Mouse (Mus musculus) stomach, embryonic 14.5 days (tissue): ENCODE results near the gene Dst. TPM values are rescaled to one million over a fixed set of nuclear protein-coding genes. Genes with fewer than 3 reads are reported as not detected.
A peak's percentile ranks its signal among the peaks of the same experiment; 100 is the strongest.

Source experiments
- ATAC-seq: fragments of 200-750 bp; cut with Nextera tagmentation; 2 replicates; pipeline ENCODE4 v1.8.0; 2017; ENCODE audit warnings: low read depth, moderate TSS enrichment; ENCODE audit not compliant: insufficient number of reproducible peaks, insufficient read depth, low FRiP score
- H3K27ac ChIP-seq: fragments of 300-500 bp; sonication (generic); 2 replicates; pipeline ENCODE4 v1.5.1; 2014; ENCODE audit warnings: mild to moderate bottlenecking, low read length, moderate library complexity, mixed read lengths
- H3K27me3 ChIP-seq: fragments of 300-500 bp; sonication (generic); 2 replicates; pipeline ENCODE4 v1.6.1; 2014; ENCODE audit warnings: low read length, control low read depth, mixed read lengths; ENCODE audit not compliant: control insufficient read depth, insufficient read depth
- H3K36me3 ChIP-seq: fragments of 300-500 bp; sonication (generic); 2 replicates; pipeline ENCODE4 v1.6.1; 2014; ENCODE audit warnings: mild to moderate bottlenecking, control low read depth, low read length, moderate library complexity, mixed read lengths; ENCODE audit not compliant: control insufficient read depth, insufficient read depth
- H3K4me1 ChIP-seq: fragments of 300-500 bp; sonication (generic); 2 replicates; pipeline ENCODE4 v1.6.1; 2014; ENCODE audit warnings: low read length, control low read depth, mixed read lengths; ENCODE audit not compliant: control insufficient read depth, insufficient read depth
- H3K4me2 ChIP-seq: fragments of 300-500 bp; sonication (generic); replicated peaks from 2 replicates; pipeline ENCODE4 v1.6.1; 2014; ENCODE audit warnings: low read depth, low read length, control low read depth
- H3K4me3 ChIP-seq: fragments of 300-500 bp; sonication (generic); 2 replicates; pipeline ENCODE4 v1.5.1; 2014; ENCODE audit warnings: low read depth, low read length, control low read depth
- H3K9ac ChIP-seq: fragments of 300-500 bp; sonication (generic); replicated peaks from 2 replicates; pipeline ENCODE4 v1.6.1; 2014; ENCODE audit warnings: low read depth, mild to moderate bottlenecking, control low read depth, low read length, moderate library complexity, mixed read lengths
- H3K9me3 ChIP-seq: fragments of 300-500 bp; sonication (generic); 2 replicates; pipeline ENCODE4 v1.6.1; 2016; ENCODE audit warnings: low read depth, low read length, control low read depth; ENCODE audit not compliant: control insufficient read depth
- WGBS: fragments of 180-500 bp; shearing (Covaris S2); extraction: QIAGEN DNeasy Blood & Tissue Kit; methylation state at CpG from one replicate; pipeline ENCODE4 v1.1.7; 2014; 5-methylcytosine and 5-hydroxymethylcytosine counted together
- polyA plus RNA-seq: library from polyadenylated mRNA; unstranded; fragments of >200 nt; fragmentation: Nextera tagmentation; extraction: Ambion mirVana; gene quantifications from 2 replicates; pipeline ENCODE4 v1.2.1, GENCODE M21; 2014

Gene Dst
- polyA plus RNA-seq, 1 experiment from 2014 or later: 42.0 TPM

DNA sequence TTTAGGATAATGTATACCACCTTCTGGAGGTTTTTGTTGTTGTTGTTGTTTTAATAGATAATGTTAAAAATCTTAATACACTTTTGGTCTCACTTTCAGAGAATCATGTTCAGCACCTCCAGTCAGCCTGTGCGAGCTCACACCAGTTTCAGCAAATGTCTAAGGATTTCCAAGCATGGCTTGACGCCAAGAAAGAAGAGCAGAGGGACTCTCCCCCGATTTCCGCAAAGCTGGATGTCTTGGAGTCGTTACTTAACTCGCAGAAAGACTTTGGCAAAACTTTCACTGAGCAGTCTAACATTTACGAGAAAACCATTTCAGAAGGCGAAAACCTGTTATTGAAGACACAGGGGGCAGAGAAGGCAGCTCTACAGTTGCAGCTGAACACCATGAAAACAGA, 319.7 kb downstream of the Dst start:
- Histone ChIP-seq H3K4me3 (no peak overlapping the region), H3K27me3 (no peaks in the 10 kb centered on the region), H3K9me3 (no peaks in the 10 kb centered on the region), H3K4me2 (no peak overlapping the region), H3K27ac (no peak overlapping the region), H3K36me3 (no peaks in the 10 kb centered on the region; the same call in 1 of the 2 replicates), H3K4me1 (peaks cover 3% of the 10 kb centered on the region; the same call in 1 of the 2 replicates), H3K9ac (no peak overlapping the region)
- no peak for ATAC-seq
- 51% methylated on average over 8 of the region's 8 CpGs for WGBS

DNA sequence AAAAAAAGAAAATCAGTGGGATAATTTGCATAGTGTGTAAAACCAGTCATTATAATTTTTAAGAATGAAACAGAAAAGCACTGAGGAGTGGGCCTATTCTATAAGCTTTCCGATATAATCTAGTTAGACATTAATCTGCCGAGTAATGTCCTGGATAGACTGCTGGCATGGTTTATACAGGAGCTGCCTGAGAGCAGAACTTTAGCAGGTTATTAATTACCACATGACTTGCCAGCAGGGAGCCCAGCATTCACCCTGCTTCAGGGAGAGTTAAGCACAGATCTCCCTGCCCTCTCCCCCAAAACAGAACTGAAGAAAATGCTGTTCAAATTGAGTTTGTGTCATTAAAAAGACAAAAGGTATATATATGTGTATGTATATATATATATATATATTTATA, 323.0 kb downstream of the Dst start:
- no peak overlapping the region for H3K27ac ChIP-seq
- H3K9me3 ChIP-seq: no peaks in the 10 kb centered on the region
- no peak overlapping the region for H3K4me3 ChIP-seq
- no peaks in the 10 kb centered on the region for H3K27me3 ChIP-seq
- H3K4me1 ChIP-seq: peaks cover 3% of the 10 kb centered on the region; the same call in 1 of the 2 replicates
- H3K9ac ChIP-seq: no peak overlapping the region
- no peaks in the 10 kb centered on the region; the same call in 1 of the 2 replicates for H3K36me3 ChIP-seq
- H3K4me2 ChIP-seq: no peak overlapping the region
- no peak for ATAC-seq
- WGBS: 55% methylated on average over 2 of the region's 2 CpGs

DNA sequence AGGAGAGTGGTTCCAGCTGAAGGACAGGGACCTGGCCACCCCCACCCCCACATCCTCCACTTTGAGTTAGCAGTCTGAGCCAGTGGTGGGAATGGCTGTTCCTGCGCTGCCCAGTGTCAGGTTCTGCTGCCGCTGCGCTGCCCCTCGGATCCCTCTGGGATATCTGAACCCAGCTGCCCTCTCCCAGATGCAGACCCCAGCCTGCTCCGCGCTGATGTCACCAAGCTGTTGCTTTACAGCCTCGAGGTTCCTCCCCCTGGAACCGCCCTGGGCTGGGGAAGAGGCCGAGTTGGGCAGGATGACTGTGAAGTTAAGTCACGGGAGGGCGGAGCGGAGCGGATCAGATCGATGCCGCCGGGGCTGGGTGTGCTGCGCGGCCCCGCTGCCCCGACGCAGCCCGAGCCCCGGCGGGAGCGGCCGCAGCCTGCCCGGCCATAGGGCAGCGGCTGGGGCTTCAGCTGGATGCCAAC, 328.3 kb downstream of the Dst start:
- H3K4me1 ChIP-seq: peaks cover 18% of the 10 kb centered on the region; the same call in 1 of the 2 replicates
- ATAC-seq: peak; percentile 88
- no peaks in the 10 kb centered on the region for H3K36me3 ChIP-seq
- H3K9me3 ChIP-seq: no peaks in the 10 kb centered on the region
- peak overlapping the region; percentile 34; the same call in 1 of the 2 replicates for H3K27ac ChIP-seq
- H3K4me2 ChIP-seq: peak overlapping the region; percentile 64
- peak overlapping the region; percentile 39; the same call in 1 of the 2 replicates for H3K9ac ChIP-seq
- no peaks in the 10 kb centered on the region for H3K27me3 ChIP-seq
- peak overlapping the region; percentile 46 for H3K4me3 ChIP-seq
- under 1% methylated on average over 28 of the region's 28 CpGs for WGBS

DNA sequence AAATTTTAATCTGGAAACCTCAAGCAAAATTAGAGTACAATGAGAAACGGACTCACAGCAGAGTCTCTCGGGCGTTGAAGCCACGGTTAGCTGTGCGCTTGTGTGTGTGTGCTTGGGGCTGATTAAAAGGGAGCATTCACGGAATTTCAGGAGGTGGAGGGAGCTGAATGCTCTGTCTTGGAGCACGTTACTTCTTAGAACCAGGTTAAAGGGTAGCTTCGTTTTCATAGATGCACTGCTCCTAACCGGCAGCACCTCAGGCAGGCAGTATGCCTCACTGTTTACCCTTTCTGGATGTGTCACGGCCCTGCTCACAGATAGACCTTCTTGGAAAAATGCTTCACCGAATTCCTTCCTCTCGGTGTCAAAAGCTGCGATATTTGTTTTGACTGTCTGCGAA, 329.2 kb downstream of the Dst start:
- Histone ChIP-seq H3K4me1 (peaks cover 18% of the 10 kb centered on the region; the same call in 1 of the 2 replicates), H3K9ac (0 out of 2 replicates have a peak overlapping the region, but pooled peaks have one; percentile 1), H3K4me3 (peak overlapping the region; percentile 46), H3K36me3 (no peaks in the 10 kb centered on the region), H3K27ac (no peak overlapping the region), H3K9me3 (no peaks in the 10 kb centered on the region), H3K27me3 (no peaks in the 10 kb centered on the region), H3K4me2 (peak overlapping the region; percentile 64)
- no peak for ATAC-seq
- WGBS: 17% methylated on average over 14 of the region's 14 CpGs

DNA sequence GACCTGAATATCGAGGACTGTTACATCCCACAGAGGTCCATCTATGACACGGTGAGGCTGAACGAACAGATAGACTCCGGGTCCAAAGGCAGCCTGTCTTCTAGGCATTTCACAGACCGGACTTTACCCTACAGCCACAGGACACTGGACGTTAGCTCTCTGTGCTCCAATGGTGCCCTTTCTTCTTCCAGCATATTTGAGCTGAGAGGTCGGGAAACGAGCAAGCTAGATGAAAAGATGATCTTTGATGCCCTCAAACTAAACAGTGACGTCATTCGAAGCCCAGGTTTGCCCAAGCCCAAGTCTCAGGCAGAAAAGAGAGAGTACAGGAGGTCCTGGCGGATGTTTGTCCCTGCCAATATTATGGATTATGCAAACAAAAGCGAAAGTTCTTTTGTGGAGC, 329.7 kb downstream of the Dst start:
- WGBS: 42% methylated on average over 12 of the region's 12 CpGs
- Histone ChIP-seq H3K36me3 (no peaks in the 10 kb centered on the region), H3K27ac (no peak overlapping the region), H3K9me3 (no peaks in the 10 kb centered on the region), H3K4me2 (peak overlapping the region; percentile 64), H3K9ac (no peak overlapping the region), H3K4me1 (peaks cover 18% of the 10 kb centered on the region; the same call in 1 of the 2 replicates), H3K27me3 (no peaks in the 10 kb centered on the region), H3K4me3 (peak overlapping the region; percentile 46)
- no peak for ATAC-seq

DNA sequence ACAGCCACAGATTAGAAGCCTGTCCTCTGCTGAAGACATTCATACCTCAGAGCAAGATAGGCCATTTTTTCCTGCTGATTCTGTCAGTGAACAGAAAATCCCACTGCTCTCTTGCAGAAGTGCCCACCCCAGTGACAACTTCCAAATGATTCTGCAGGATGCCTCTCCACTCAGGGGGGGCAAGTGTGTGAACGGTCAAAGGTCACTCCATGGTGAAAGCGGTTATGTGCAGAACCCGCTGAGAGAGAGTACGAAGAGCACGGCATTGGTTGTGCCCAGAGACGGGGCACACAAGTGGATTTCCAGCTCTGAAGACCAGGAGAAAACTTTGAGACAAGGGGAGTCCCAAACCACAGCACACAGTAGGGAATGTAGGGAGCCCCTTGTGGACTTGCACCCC, 330.2 kb downstream of the Dst start:
- Histone ChIP-seq H3K27ac (no peak overlapping the region), H3K4me3 (no peak overlapping the region), H3K9ac (no peak overlapping the region), H3K9me3 (no peaks in the 10 kb centered on the region), H3K4me1 (peaks cover 18% of the 10 kb centered on the region; the same call in 1 of the 2 replicates), H3K36me3 (no peaks in the 10 kb centered on the region; the same call in 1 of the 2 replicates), H3K27me3 (no peaks in the 10 kb centered on the region), H3K4me2 (peak overlapping the region; percentile 64)
- ATAC-seq: no peak
- 82% methylated on average over 6 of the region's 6 CpGs for WGBS

DNA sequence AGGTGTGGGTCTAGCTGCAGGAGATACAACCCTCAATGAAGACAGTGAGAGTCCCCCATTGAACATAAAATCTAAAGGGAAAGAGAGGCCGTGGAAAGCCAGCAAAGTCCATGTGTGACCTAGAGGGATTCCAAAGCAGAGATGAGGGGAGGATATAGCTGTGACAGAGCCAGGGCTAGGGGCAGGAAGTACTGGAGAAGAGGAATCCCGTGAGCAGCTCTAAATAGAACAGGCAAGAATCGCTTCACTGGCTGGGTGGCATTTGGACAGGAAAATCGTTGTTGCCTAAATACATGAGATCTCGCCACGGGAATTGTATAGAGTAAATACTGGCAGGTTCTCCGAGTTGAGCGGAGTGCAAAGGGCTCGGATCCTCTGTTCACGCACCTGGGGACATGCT, 336.7 kb downstream of the Dst start:
- H3K4me3 ChIP-seq: no peak overlapping the region
- H3K4me2 ChIP-seq: no peak overlapping the region
- H3K27ac ChIP-seq: no peak overlapping the region
- no peak for ATAC-seq
- H3K4me1 ChIP-seq: 0 out of 2 replicates have a peak, but pooled peaks cover 6% of the 10 kb centered on the region
- no peak overlapping the region for H3K9ac ChIP-seq
- H3K36me3 ChIP-seq: peaks cover 11% of the 10 kb centered on the region
- 89% methylated on average over 10 of the region's 10 CpGs for WGBS
- H3K27me3 ChIP-seq: no peaks in the 10 kb centered on the region
- no peaks in the 10 kb centered on the region for H3K9me3 ChIP-seq

DNA sequence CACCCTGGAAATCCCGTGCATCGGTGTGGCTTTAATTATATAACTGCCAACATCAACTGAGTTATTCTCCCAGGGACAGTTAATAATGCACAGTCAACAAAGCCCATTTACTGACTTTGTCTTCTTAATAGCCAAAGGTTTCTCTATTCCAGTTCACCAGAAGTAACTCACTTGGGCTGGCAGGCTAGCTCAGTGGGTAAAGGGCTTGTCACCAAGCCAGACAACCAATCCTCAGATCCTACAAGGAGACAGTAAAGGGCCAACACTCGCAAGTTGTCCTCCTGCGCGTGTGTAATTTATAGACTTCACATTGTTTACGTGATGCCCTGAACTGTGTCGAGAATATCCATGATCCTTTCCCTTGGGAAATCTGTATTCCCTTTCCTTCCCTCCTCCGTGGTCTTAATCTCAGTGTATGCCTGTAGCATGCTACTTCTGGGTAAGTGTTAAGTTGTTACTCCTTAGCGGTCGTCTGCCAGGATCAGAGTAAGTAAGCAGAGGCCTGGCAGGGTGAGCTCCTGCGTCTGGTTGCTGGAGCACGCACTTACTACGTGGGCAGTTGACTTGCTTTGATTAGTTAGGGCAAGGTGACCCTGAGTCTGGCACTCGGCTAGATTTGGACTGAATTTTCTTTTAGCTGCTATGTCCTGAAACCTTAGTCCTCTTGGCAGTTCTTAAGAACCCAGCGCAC, 338.1 kb downstream of the Dst start:
- Histone ChIP-seq H3K9ac (no peak overlapping the region), H3K9me3 (no peaks in the 10 kb centered on the region), H3K27me3 (no peaks in the 10 kb centered on the region), H3K4me1 (no peaks in the 10 kb centered on the region), H3K27ac (no peak overlapping the region), H3K4me3 (no peak overlapping the region), H3K4me2 (no peak overlapping the region), H3K36me3 (peaks cover 11% of the 10 kb centered on the region)
- no peak for ATAC-seq
- 71% methylated on average over 15 of the region's 15 CpGs for WGBS
